Mouse (Mus musculus) cerebellum, adult 2 months (tissue): ENCODE measurements at regions not wholly inside any gene's neighbourhood (a gene's known extent, or its start where the extent isn't known, plus 50 kb on each side); places are given as distances from the start of the nearest gene placed in this dataset.

Source experiments
- CTCF ChIP-seq: fragments of 200-500 bp; IDR thresholded peaks from 2 replicates; pipeline ENCODE4 v1.5.1; 2011; ENCODE audit warnings: low read depth, mild to moderate bottlenecking, control low read depth, low read length, moderate library complexity, borderline replicate concordance; ENCODE audit not compliant: insufficient read depth
- POLR2A ChIP-seq: fragments of 200-500 bp; IDR thresholded peaks from 2 replicates; pipeline ENCODE4 v1.6.1; 2011; ENCODE audit warnings: low read length, control low read depth, borderline replicate concordance; ENCODE audit not compliant: insufficient read depth

DNA sequence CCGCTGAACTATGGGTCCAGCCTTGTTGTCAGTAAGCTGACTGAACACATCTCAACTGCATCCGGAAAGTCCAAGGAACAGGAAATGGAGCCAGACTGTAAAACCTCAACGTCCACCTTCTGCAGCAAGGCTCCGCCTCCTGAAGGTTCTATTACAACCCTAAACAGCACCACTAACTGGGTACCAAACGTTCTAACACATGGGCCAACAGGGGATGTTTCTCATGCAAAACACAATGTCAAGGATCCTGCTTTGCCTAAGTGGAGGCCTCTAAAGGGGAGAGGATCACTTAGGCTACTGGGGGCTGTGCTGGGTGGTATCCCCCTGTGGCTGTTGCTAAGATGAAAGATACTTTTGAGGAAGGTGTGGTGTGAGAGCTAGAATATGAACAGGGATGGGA is 51.0 kb upstream of the Stt3b start:
- TF ChIP-seq CTCF (no peak), POLR2A (no peak)
